ENCODE assay signal across 8 mouse cellular contexts in the genomic region with DNA sequence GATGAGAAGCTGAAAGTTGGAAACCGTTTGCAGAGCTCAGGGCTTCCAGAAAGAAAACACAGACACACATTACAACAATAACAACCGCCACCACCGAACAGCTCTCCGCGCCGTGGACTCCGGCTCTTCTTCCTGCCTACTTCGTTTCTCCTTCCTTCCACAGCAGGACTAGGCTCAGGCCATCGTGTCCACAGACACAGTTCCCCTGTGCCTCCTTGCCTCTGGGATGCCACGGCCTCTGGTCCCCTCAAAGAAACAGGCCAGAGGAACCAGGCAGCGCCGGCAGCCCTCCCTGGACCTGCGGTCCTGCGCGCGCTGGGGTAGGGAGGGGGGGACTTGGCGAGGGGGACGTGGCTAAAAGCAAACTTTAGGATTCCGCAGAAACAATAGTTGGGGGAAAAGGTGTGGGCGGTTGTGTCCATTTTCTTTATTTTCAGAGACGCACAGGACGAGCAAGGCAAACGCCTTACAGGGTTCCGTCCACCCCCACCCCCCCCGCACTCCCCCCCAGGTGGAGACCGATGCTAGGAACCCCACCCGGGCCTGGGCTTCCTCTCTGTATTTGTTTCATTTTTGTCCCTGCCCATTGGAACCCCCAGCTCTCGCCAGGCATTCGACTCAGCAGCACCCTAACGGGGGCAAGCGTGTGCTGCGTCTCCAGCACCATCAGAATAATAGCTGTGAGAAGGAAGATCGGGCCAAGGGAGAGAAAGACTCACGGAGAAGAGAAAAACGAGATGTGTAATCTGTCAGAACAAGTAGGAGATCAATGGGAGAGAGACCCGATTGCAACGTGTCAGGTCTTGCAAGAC. TPM values are rescaled to one million over a fixed set of nuclear protein-coding genes. Genes with fewer than 3 reads are reported as not detected.
DNase-seq lines count a peak whose midpoint lies in the region; ATAC-seq and TF ChIP-seq lines count a peak whose summit lies in the region.

No protein-coding gene starts in this region.

- TF ChIP-seq EP300 in liver, embryonic 14.5 days (IDR thresholded peaks at IDR 0.05; ENCODE audit: low read depth): no peak

- DNase-seq in ovary, postnatal 10 days (ENCODE audit: low spot score): peak; percentile 38
- DNase-seq in ovary, adult 18-20 months (ENCODE audit: low spot score): no peak
- peak; percentile 67 to 71 for DNase-seq in cerebellum, postnatal 25 days
- peak; percentile 41 for DNase-seq in gastrocnemius, postnatal 25 days
- DNase-seq in liver, embryonic 14.5 days (ENCODE audit: low read depth in 3 of 3, low spot score in 3 of 3): no peak
- DNase-seq in frontal cortex, postnatal 14 days (ENCODE audit: low spot score in 2 of 2): no peak

- 0 out of 2 replicates have a peak, but pooled peaks have one; percentile 11 for TF ChIP-seq CTCF in liver, embryonic 14.5 days (IDR thresholded peaks at IDR 0.05; ENCODE audit: low read depth)

- peak overlapping the region; percentile 96 for H3K9ac ChIP-seq in intestine, embryonic 16.5 days (ENCODE audit: low read depth, low read length)
- peak overlapping the region; percentile 100 for H3K9ac ChIP-seq in liver, embryonic 14.5 days (replicated peaks)
- H3K9ac ChIP-seq in neural tube, embryonic 15.5 days (replicated peaks): peak overlapping the region; percentile 78

- no peaks in the 10 kb centered on the region for H3K36me3 ChIP-seq in intestine, embryonic 16.5 days (ENCODE audit: control insufficient read depth, insufficient read depth, low read length)
- no peaks in the 10 kb centered on the region for H3K36me3 ChIP-seq in liver, embryonic 14.5 days (replicated peaks; ENCODE audit: control insufficient read depth, insufficient read depth, low read depth)
- no peaks in the 10 kb centered on the region for H3K36me3 ChIP-seq in neural tube, embryonic 15.5 days

- no peak for ATAC-seq in intestine, embryonic 16.5 days
- ATAC-seq in liver, embryonic 14.5 days (ENCODE audit: insufficient read depth): peak; percentile 8; the same call in 1 of the 2 replicates
- ATAC-seq in neural tube, embryonic 15.5 days (ENCODE audit: low FRiP score): no peak

- H3K9me3 ChIP-seq in intestine, embryonic 16.5 days (ENCODE audit: control insufficient read depth, low read length): no peaks in the 10 kb centered on the region
- no peaks in the 10 kb centered on the region for H3K9me3 ChIP-seq in liver, embryonic 14.5 days (ENCODE audit: control insufficient read depth, low read length)
- no peaks in the 10 kb centered on the region for H3K9me3 ChIP-seq in neural tube, embryonic 15.5 days (replicated peaks)

- WGBS in intestine, embryonic 16.5 days: under 1% methylated on average over 37 of the region's 37 CpGs
- WGBS in liver, embryonic 14.5 days (ENCODE audit: insufficient replicate concordance): 1% methylated on average over 37 of the region's 37 CpGs
- WGBS in neural tube, embryonic 15.5 days: under 1% methylated on average over 37 of the region's 37 CpGs

- H3K27ac ChIP-seq in intestine, embryonic 16.5 days (ENCODE audit: low read length): peak overlapping the region; percentile 97
- peak overlapping the region; percentile 94 for H3K27ac ChIP-seq in liver, embryonic 14.5 days
- peak overlapping the region; percentile 98 for H3K27ac ChIP-seq in neural tube, embryonic 15.5 days (replicated peaks)

- peak overlapping the region; percentile 95 for H3K4me2 ChIP-seq in intestine, embryonic 16.5 days (ENCODE audit: low read depth, low read length)
- H3K4me2 ChIP-seq in liver, embryonic 14.5 days (ENCODE audit: low read depth): peak overlapping the region; percentile 100
- peak overlapping the region; percentile 94 for H3K4me2 ChIP-seq in neural tube, embryonic 15.5 days

- H3K27me3 ChIP-seq in intestine, embryonic 16.5 days (replicated peaks; ENCODE audit: control insufficient read depth, insufficient read depth, low read length): no peaks in the 10 kb centered on the region
- no peaks in the 10 kb centered on the region for H3K27me3 ChIP-seq in liver, embryonic 14.5 days (ENCODE audit: control insufficient read depth, insufficient read depth, low read length)
- H3K27me3 ChIP-seq in neural tube, embryonic 15.5 days (replicated peaks): no peaks in the 10 kb centered on the region

- peaks cover 13% of the 10 kb centered on the region for H3K4me1 ChIP-seq in intestine, embryonic 16.5 days (ENCODE audit: control insufficient read depth, insufficient read depth, low read length)
- peaks cover 10 to 11% of the 10 kb centered on the region in 2 experiments for H3K4me1 ChIP-seq in liver, embryonic 14.5 days (replicated peaks; ENCODE audit: control insufficient read depth in 2 of 2, insufficient read depth in 2 of 2, low read length in 1 of 2)
- H3K4me1 ChIP-seq in neural tube, embryonic 15.5 days: peaks cover 25% of the 10 kb centered on the region

- peak overlapping the region; percentile 93 for H3K4me3 ChIP-seq in intestine, embryonic 16.5 days (ENCODE audit: low read length)
- H3K4me3 ChIP-seq in liver, embryonic 14.5 days (ENCODE audit: insufficient read depth in 1 of 2, low read depth in 2 of 2, low read length in 2 of 2): peak overlapping the region; percentile 96 to 99
- H3K4me3 ChIP-seq in neural tube, embryonic 15.5 days (replicated peaks): peak overlapping the region; percentile 90

RNA-seq across cellular contexts. Expression of gene Mxi1, which starts 1.4 kb away (rescaled TPM):
- total RNA-seq in gastrocnemius, postnatal 25 days (2021): 10 to 100 TPM; 37.8 to 39.1 TPM
- polyA plus RNA-seq in intestine, embryonic 16.5 days (2015; fragmentation: Nextera tagmentation; extraction: Ambion mirVana): 10.3 and 12.9 TPM in 2 replicates
- polyA plus RNA-seq in liver, embryonic 14.5 days (2012; rRNA removed): 11.1 and 16.5 TPM in 2 replicates
- 27.7 and 33.1 TPM in 2 replicates for polyA plus RNA-seq in liver, embryonic 14.5 days (2014; fragmentation: Nextera tagmentation; extraction: Ambion mirVana)
- polyA plus RNA-seq in neural tube, embryonic 15.5 days (2015; fragmentation: Nextera tagmentation; extraction: Ambion mirVana): 40.0 and 40.8 TPM in 2 replicates

RNA-seq across cellular contexts. Expression of gene Gm10197, which starts 59.8 kb away (rescaled TPM):
- total RNA-seq in gastrocnemius, postnatal 25 days (2021): not detected
- not detected in 2 replicates for polyA plus RNA-seq in intestine, embryonic 16.5 days (2015; fragmentation: Nextera tagmentation; extraction: Ambion mirVana)
- not detected in 2 replicates for polyA plus RNA-seq in liver, embryonic 14.5 days (2012; rRNA removed)
- polyA plus RNA-seq in liver, embryonic 14.5 days (2014; fragmentation: Nextera tagmentation; extraction: Ambion mirVana): 3.0 TPM in 1 of 2 replicates, not detected in the other
- not detected in 2 replicates for polyA plus RNA-seq in neural tube, embryonic 15.5 days (2015; fragmentation: Nextera tagmentation; extraction: Ambion mirVana)

Comparison
In these comparisons a context has a peak if more than half of its experiments do, and no peak if none do; other contexts are left out.
1. DNase-seq: peak in ovary, postnatal 10 days (single experiment), cerebellum, postnatal 25 days (2 of 2) and gastrocnemius, postnatal 25 days (single experiment); none in ovary, adult 18-20 months (single experiment), liver, embryonic 14.5 days (0 of 3) and frontal cortex, postnatal 14 days (0 of 2).
2. Peak in every context shown above with its lines, with median percentiles within 50 percentile points of each other: H3K27ac ChIP-seq, H3K4me2 ChIP-seq, H3K4me3 ChIP-seq and H3K9ac ChIP-seq.